Mouse (Mus musculus) layer of hippocampus, adult 9-11 months (tissue): ENCODE measurements around the gene Olfr503.
"Not testable (repeated sequence)": the region's sequence is repeated elsewhere in the genome, so short reads cannot be mapped to it uniquely, and the experiment has no call there.

Source experiments
- DNase-seq: peaks from one replicate; pipeline ENCODE4 v3.0.0; 2022

Gene Olfr503

GRCm38 (mm10) chr7:108544227-108544626, at the start of gene Olfr503:
Gene Olfr503, plus strand, starts transcription at chr7:108544527.
- DNase-seq = not testable (repeated sequence)

- DNase-seq = no peak
Observed at GRCm38 (mm10) chr7:108524965-108525364, 19.4 kb upstream of the Olfr503 start, which contains the start of gene Olfr502. Gene Olfr502, minus strand, starts transcription at chr7:108525065.

- no peak for DNase-seq
Observed at GRCm38 (mm10) chr7:108542416-108542815, 1.9 kb upstream of the Olfr503 start.

- no peak for DNase-seq
Observed at GRCm38 (mm10) chr7:108565693-108566092, 21.4 kb downstream of the Olfr503 start, which contains the start of gene Olfr504. Gene Olfr504, minus strand, starts transcription at chr7:108565793.

GRCm38 (mm10) chr7:108589797-108590196, 45.5 kb downstream of the Olfr503 start:
- no peak for DNase-seq
